Mouse (Mus musculus) adrenal gland, adult 18-20 months (tissue): ENCODE data around the gene Cherp. TPM values are rescaled to one million over a fixed set of nuclear protein-coding genes. Genes with fewer than 3 reads are reported as not detected.

Source experiments
- DNase-seq, 2 experiments: peaks; one replicate each; pipeline ENCODE4 v3.0.0; 2021 to 2022; ENCODE audit warnings: low spot score in 2 of 2
- total RNA-seq, 2 experiments: library from RNA; stranded (reverse); gene quantifications; 1 replicate in 1 of 2; 2 replicates in 1 of 2; pipeline ENCODE4 v1.2.3; 2021

Cherp gene
- total RNA-seq, 2 experiments from 2014 or later: 61.8 to 62.5 TPM

DNA sequence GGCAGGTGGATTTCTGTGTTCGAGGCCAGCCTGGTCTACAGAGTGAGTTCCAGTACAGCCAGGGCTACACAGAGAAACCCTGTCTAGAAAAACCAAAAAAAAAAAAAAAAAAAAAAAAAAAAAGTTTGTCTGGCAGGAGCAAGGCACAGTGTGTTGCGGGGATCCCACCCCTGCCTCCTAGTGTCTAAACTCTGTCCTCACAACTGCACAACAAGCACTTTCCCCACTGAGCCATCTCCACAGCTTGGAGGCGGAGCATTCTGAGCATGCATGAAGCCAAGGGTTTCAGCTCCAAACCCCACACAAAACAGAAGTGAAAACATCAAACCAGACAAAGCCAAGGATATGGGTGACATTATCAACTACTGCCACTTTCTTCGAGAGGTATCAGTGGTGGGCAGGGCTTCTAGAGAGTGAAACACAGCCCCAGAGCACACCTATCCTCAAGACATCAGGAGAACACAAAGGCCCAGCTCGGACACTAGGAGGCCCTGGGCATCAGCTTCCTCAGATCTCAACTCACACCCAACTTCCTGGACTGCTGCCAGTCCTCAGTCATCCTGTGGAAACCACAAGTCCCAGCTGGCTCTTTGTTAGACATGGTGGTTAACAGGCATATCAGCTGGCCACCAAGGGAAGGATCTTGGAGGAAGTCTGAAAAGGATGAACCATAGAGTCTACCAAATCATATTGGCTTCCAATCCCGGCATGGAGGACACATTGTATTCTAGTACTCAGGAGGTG, 10.6 kb upstream of the Cherp start:
- no peak for DNase-seq

DNA sequence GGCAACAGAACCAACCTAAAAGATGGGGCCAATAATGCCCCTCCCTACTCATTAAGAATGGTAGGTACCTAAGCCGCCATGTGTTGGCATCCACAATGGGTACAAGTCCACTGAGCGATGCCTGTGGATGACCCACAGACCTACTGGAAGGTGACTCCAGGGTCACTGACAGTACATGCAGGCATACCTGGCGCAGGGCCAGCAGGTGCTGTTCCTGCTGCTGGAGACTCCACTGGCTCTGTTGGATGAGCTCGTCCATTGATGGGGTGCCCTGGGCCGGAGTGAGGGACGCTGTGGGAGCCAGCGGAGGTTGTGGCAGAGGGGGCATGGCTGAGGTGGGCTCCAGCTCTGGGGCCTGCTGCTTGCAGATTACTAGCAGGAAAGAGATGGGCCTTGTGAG, 4.3 kb downstream of the Cherp start:
- DNase-seq: no peak

DNA sequence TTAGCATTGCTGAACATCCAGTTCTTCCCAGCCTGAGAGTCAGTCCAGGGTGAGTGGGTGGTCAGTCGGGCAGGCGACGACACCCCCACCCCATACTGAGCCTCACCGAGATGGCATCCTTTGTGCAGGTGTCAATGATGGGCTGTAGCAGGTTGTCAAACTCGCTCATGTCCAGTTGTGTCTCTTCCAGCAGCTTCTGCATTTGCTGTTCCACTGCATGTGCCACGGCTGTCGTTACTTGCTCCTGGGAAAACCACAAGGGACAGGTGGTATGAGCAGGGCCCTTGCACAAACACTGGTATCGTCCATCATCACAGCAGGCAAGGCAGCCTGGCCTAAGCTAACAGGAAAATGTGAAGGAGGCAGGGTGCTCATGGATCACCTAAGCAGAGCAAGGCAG, 5.0 kb downstream of the Cherp start:
- DNase-seq: no peak

DNA sequence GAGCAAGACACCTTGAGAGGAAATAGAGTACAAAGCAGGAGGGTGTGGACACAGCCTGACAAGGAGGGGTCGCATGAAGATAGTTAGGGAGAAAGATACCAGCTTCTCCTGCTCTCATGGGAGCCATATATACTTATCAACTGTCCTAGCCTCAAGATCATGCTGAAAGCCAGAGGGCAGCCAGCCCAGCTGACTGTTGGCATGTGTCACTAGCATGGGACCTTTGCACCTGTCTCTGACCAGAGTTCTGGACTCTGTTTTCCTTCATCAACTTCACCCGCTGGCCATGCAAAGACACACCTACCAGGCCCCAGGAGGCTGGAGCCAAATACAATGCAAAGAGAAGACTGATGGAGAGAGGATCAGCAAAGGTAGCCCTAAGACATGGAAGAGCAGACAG, 5.8 kb downstream of the Cherp start:
- DNase-seq: no peak

DNA sequence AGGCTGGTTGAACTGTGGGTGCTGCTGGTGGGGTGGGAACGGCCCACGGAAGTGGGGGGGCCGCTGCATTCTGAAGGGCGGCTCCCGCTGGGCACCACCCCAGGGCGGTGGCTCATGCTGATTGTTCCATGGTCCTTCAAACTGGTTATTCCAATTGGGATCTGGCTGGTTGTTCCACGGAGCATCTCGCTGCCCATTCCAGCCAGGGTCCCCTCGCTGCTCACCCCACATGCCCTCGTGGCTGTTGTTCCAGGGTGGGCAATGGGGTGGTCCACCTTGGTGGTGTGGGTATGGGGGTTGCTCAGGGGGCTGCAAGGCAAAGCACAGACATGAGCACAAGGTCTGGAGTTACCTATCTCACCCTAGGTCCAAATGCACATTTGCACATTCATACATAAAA, 10.8 kb downstream of the Cherp start:
- DNase-seq: no peak

DNA sequence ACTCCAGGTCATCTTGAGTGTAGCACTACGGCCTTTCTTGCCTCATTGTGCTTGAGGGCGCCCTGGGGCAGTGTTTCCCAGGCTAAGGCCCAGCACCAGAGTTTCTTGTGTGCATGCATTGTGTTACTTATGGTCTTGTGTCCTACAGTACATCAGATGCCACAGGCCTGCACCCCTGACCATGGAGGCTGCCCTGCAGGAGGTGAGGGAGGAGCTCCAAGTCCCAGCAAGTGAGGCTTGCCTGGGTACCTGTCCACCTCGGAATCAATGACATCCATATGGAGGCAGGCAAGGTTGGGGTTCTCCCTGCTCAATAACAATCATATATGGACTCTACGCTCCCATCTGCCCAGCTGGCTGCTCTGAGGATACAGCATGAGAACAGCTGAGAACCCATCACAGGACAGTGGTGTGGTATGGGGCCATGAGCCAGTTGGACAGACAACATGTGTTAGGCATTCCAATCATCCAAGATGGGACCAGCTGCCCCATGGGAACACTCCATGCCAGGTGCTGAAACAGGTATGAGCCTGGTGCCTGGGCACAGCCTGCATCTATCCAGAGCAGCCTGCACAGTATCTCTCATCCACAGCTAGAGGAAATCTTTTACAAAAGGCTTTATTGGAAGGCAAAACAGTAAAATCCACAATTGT, 15.0 kb downstream of the Cherp start:
- DNase-seq: no peak

DNA sequence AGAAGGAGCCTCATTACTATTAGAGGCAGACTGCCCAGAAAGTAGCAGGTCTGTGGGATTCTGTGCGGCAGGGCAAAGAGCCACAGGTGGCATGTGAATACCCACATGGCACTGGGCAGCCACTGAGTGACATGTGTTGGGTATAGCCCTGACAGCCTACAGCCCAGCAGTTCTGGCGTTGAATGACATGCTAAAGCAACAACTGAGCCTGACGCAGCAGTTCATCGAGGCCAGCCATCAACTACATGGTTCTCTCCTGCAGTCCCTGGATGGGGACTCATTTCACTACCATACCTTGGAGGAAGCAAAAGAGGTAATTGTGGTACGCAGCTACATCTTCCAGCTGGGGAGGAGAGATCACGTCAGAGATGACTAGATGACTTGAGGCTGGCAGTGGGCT, 16.6 kb downstream of the Cherp start:
- DNase-seq: no peak

DNA sequence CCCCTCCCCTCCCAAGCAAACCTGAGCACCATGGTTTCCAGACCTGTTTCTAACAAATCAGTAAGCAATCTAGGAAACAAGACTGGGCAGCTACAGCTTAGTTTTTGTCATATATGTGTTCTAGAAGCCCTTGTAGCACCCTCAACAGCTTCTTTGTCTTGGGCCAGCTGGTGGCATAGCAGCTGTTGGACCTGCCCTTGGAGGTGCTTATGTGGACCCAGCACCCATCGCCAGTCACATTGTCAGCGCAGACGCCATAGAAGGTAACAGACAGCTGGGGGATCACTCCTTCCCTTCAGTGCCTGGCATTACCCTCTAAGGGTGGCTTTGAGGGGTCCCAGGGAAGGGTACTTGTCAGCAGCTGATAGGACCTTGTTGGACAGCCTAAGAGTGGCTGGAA, 17.2 kb downstream of the Cherp start:
- no peak for DNase-seq

DNA sequence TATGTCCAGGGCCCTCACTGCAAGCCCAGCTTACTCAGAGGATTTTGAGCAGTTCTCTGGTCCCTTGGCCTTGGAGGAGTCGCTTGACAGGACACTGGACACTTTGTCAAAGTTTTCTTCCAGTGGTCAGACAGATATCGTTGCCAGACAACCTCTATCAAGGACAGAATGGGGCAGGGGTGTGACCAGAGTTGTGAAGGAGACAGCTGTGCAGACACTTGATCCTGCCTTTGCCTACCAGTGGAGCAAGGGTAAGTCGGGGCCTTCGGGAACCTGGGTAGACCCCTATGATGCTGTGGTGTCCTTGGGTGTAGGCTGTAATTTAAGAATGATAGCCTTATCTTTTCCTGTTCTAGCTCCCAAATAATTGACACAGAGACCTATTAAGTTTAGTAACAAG, 19.7 kb downstream of the Cherp start:
- DNase-seq: no peak

DNA sequence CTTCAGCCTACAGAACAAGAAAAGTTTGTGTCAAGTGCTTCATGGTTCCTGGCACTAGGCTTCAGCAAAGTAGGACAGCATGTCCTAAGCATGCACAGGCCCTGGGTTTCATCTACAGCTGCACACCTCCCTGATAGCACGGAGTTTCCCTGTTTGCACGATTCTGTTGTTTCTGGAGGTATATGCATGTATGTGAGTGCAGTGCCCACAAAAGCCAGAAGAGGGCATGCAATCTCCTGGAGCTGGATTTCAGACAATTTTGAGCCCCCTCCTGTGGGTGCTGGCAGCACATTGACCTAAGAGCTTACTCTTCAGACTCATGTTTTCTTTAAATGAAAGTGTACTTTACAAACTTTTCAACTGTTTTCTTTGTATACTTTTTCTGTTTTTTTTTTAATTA, 21.1 kb downstream of the Cherp start:
- DNase-seq: no peak

DNA sequence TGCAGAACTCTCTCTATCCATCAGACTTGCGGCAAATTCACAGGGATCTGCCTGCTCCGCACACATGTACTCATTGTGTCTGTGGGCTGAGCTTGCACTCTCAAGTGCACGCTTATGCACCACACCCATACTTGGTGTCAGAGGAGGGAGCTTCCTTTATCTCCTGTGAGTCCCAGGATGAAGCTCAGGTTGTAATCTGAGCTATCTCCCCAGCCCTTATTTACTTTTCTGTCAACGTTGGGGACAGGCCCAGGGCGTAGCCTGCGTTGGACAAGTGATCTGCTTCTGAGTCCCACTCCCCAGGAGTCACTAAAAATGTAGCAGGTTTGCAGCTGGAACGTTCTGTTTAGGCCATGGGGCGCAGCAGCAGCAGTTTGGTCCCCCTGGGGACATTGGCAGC, 23.5 kb downstream of the Cherp start:
- no peak for DNase-seq

DNA sequence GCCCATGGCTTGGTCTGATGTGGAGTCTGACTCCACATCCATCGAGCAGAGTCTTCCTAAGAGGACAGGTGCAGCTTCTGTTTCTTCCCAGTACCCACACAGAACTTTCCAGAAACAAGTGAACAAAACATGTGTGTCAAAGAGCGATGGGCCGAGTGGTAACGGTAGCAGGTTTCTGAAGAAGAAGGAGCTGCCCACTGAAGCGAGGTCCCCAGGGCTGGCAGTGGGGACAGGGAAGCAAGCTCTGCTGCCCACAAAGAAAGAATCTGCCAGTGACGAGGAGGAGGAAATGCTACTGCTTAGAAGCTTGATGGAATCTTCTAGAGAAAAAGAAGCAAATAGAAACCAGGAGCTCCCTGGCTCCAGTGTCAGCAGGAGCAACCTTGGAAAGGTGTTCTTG, 30.0 kb downstream of the Cherp start:
- DNase-seq: no peak

DNA sequence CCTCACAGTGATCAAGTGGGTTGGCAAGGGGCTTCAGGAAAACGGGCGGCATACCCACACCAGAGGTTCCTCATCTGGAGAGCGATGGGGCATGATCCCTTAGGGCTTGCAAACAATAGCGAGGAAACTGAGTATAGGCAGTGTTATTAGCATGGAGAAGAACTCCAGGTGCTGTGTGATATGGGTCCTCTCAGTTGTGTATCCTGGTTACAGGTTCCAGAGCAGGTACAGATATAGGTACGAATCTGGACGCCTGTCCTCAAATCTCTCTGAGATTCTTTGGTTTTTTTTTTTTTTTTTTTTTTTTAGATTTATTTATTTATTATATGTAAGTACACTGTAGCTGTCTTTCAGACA, 31.1 kb downstream of the Cherp start:
- DNase-seq: no peak

DNA sequence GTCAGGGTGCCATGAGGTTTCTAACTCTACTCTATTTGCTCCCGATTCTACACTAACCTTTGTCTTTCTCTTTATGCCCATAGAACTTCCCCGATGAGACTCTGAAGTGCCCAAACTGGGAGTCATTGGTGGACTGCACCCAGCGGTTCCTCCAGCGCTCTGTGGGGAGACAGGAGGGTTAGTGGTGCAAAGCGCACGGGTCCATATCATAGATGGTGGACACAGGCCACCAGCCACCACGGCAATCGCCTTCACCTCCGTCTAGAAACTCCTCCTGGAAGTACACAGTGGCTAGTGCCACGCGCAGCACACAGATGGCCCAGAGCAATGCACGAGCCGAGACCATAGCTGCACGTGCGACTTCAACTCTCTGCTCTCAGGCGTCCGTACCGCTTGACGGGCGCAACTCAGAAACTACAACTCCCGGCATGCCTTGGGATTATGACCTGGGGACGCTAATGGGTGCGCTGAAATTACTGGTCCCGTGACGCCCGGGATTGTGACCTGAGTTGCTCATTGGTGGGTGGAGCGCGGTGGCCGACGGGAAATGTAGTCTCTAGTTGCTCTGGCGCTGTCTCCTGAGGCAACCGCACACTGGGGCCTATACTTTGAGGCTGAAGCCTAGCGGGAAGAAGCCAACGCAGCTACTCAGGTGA, 31.6 kb downstream of the Cherp start, which contains the start of the genes Calr3 and 1700030K09Rik:
Calr3 (minus strand) TSS at position 533 of the 656 bp plus-strand sequence.
1700030K09Rik (plus strand) TSS at position 543 of the 656 bp plus-strand sequence.
- peak; percentile 92 to 93 for DNase-seq

DNA sequence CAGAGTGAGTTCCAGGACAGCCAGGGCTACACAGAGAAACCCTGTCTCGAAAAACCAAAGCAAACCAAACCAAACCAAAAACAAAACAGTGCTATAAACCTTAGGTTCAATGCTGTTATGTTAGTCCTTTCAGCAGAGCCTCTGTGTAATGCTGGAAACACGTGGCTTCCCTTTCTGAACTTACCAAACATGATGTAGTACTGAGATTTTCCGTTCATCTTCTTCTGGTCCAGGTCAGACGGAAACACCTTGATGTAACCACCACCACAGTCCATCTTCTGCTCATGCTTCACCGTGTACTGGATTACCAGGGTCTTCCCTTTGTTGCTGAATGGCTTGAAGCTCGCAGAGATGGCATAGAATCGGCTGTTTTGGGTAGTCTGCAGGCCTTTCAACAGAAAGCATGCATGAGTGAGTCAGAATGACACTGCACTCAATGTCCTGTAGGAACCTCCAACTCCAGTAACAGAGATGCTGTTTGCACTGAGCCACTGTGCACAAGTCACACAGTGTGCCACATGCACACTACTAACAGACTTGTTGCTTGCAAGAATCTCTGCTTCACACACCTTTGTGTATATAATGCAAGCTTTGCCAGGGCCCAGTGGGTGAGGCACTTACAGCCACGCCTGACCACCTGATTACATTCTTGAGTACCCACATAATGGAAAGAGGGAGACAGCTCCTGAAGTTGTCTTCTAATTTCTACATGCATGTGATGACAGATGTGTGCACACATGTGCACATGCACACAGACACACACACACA, 36.6 kb downstream of the Cherp start:
- no peak for DNase-seq

DNA sequence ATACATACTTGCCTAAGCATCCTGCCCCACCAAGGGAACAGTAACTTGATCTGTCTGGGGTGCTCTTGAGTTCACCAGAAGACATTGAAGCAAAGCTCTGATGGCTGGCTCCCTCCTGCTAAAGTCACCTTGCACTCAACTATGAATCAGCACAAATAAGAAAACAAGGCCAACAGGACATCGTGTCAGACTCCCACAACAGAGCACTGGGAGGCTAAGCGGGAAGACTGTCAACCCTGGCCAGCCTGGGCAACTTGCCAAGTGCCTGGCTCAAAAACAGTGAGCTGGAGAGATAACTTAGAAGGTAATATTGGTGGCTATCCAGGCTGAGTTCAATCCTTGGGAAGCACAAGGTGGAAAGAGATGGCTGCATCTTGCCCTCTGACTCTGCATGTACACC, 40.1 kb downstream of the Cherp start:
- DNase-seq: peak; percentile 74 to 85

DNA sequence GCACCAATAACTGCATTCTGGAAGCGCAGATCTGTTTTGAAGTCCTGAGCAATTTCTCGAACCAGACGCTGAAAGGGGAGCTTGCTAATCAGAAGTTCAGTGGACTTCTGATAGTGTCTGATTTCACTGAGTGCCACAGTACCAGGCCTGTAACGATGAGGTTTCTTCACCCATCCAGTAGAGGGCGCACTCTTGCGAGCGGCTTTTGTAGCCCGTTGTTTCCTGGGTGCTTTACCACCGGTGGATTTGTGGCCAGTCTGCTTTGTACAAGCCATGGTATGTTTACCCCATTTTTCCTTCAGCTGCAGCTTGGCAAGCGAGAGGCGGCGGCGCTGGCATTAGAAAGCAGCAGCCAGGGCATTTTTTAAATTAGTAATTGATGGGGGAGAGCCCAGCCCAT, 45.4 kb downstream of the Cherp start:
- DNase-seq: peak; percentile 41 to 43

DNA sequence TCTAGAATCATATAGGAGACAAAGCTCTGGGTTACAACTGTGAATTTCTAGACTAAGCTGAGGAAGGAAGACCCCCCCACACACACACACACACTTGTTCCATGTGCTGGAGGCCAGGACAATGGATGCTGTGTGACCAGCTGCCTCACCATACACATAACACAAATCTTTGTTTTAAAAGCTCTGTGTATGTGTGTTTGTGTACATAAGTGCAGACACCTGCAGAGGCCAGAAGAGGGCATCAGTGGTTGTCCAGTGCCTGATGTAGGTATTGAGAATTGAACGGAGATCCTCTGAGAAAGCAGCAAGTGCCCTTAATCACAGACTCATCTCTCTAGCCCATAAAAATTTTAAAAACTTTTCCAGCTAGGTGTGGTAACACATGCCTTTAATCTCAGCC, 52.1 kb downstream of the Cherp start:
- DNase-seq: no peak

DNA sequence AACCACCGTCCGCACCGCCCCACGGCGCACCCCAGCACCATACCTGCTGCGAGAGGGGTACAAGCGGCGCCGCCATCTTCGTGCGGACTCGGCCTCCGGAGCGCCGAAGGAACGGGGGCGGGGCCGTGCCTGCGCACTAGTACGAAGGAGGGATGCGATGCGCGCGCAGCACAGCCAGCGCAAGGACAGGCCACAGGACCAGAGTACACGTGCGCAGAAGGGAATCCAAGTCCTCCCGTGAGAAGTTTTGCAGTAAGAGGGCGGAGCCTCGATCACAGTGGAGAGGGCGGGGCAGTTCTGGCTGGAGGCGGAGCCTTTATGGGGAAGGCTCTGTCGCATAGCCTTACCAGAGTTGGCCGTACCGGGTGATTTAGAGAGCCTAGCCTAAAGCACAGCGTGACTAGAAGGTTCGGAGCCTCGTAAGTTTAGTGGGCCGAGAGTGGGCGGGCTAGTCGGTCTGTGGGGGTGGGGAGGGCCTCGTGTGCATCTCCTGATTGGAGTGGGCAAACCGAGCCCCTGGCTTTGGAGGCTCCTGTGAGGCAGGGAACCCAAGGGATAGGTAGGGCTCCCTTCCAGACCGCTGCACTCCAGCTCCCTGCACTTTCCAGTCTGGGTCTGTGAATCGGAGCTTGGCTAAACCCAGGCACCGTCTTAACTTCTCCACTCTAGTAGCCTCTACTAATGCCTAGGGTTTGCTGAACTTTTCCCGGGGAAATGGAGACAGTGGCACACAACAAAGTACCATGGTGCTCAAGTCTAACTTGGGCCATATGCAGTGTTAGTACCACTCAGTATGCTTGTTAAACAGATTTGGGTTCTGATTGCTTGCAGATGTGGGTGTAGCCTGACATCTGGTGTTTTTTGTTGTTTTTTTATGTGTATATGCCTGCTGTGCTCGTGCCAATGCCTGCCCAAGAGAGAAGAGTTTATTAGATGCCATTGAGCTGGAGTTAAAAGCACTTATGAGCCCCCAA, 53.4 kb downstream of the Cherp start, which contains the start of gene Eps15l1:
Eps15l1 (minus strand) TSS at position 99 of the 974 bp plus-strand sequence.
- DNase-seq: peak; percentile 98
